Mouse (Mus musculus): Measurements from ENCODE around the gene Hdgfl2. TPM values are rescaled to one million over a fixed set of nuclear protein-coding genes. Genes with fewer than 3 reads are reported as not detected.
A peak's percentile ranks its signal among the peaks of the same experiment; 100 is the strongest.

Gene Hdgfl2
- polyA plus RNA-seq, 2 experiments = 26.0 to 29.5 TPM

DNA sequence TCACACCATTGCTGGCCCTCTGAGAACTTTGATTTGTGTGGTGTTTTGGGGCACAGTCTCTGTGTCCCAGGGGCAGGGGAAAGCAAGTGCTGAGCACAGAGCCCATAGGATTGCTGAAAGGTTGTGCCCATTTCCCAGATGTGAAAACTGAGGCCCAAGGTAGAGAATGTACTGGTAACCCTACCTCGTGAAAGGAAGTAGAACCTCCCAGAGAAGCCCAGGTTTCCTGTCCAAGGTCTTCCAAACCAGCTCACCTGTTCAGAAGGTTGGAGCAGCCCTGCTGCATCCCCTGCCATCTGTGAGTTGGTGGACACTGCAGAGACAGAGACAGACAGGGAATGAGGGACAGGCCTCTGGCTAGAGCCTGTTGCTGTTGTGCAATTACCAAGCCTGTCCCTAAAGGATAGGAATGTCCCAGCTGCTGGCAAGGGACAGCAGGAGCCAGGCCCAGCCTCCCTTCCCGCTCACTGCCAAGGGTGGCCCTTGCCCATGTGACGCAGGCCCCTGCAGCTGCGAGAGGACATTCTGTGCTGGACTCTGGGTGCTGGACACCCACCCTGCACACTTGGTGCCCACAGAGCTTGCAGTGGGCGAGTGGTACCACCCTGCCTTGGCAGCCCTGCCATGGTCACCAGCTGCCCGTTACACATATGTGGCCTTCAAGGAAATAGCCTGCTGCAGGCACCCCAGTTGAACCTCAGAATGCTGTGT, 29.1 kb downstream of the Hdgfl2 start:
- no peak overlapping the region for H3K9ac ChIP-seq (replicated peaks)
- DNase-seq (ENCODE audit: low read depth in 3 of 3, low spot score in 3 of 3) (no peak), ATAC-seq (ENCODE audit: insufficient read depth) (no peak)
- no peaks in the 10 kb centered on the region for H3K36me3 ChIP-seq (replicated peaks; ENCODE audit: control insufficient read depth, insufficient read depth, low read depth)
- H3K4me1 ChIP-seq (replicated peaks; ENCODE audit: control insufficient read depth in 2 of 2, insufficient read depth in 2 of 2, low read length in 1 of 2) = no peaks in the 10 kb centered on the region
- no peak overlapping the region for H3K4me3 ChIP-seq (ENCODE audit: insufficient read depth in 1 of 2, low read depth in 2 of 2, low read length in 2 of 2)
- WGBS (ENCODE audit: insufficient replicate concordance) = 64% methylated on average over 6 of the region's 6 CpGs
- H3K9me3 ChIP-seq (ENCODE audit: control insufficient read depth, low read length) = no peaks in the 10 kb centered on the region
- H3K4me2 ChIP-seq (ENCODE audit: low read depth) = no peak overlapping the region
- TF ChIP-seq EP300 (IDR thresholded peaks at IDR 0.05; ENCODE audit: low read depth) = no peak
- TF ChIP-seq CTCF (IDR thresholded peaks at IDR 0.05; ENCODE audit: low read depth) = no peak
- no peaks in the 10 kb centered on the region for H3K27me3 ChIP-seq (ENCODE audit: control insufficient read depth, insufficient read depth, low read length)
- no peak overlapping the region for H3K27ac ChIP-seq

- Histone ChIP-seq H3K9ac (replicated peaks) (no peak within 1 kb of the TSS), H3K9me3 (ENCODE audit: control insufficient read depth, low read length) (no peaks in the 10 kb centered on the region), H3K4me1 (replicated peaks; ENCODE audit: control insufficient read depth in 2 of 2, insufficient read depth in 2 of 2, low read length in 1 of 2) (no peaks in the 10 kb centered on the region), H3K4me3 (ENCODE audit: insufficient read depth in 1 of 2, low read depth in 2 of 2, low read length in 2 of 2) (no peak within 1 kb of the TSS), H3K27ac (no peak within 1 kb of the TSS), H3K27me3 (ENCODE audit: control insufficient read depth, insufficient read depth, low read length) (no peaks in the 10 kb centered on the region), H3K4me2 (ENCODE audit: low read depth) (no peak within 1 kb of the TSS), H3K36me3 (replicated peaks; ENCODE audit: control insufficient read depth, insufficient read depth, low read depth) (no peaks in the 10 kb centered on the region)
- ATAC-seq (ENCODE audit: insufficient read depth) (no peak), DNase-seq (ENCODE audit: low read depth in 3 of 3, low spot score in 3 of 3) (no peak)
- TF ChIP-seq EP300 (IDR thresholded peaks at IDR 0.05; ENCODE audit: low read depth) = no peak
- TF ChIP-seq CTCF (IDR thresholded peaks at IDR 0.05; ENCODE audit: low read depth) = no peak
- 48% methylated on average over 10 of the region's 10 CpGs for WGBS (ENCODE audit: insufficient replicate concordance)
These were observed 30.0 kb downstream of the Hdgfl2 start, which contains the start of gene Plin4 for GRCm38 (mm10) chr17:56109219-56110051. TSS of gene Plin4 (minus strand) at chr17:56109803.

DNA sequence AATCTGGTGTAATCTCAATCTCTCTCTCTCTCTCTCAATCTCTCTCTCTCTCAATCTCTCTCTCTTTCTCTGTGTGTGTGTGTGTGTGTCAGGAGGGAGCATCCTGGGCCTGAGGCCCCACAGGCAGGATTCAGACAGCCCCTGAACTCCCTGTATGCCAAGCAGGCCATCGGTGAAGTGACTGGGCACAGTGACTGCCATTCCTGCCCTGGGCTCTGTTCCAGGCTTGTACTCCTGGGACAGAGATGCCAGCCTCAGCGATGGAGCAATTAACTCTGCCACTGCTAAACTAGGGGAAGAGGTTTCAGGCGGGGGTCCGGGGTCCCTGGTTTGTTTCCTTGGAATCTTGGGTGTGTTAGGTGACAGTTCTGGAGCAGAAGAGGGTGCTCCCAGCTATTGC, 31.1 kb downstream of the Hdgfl2 start:
- Histone ChIP-seq H3K27ac (no peak overlapping the region), H3K4me2 (ENCODE audit: low read depth) (no peak overlapping the region), H3K9ac (replicated peaks) (no peak overlapping the region), H3K9me3 (ENCODE audit: control insufficient read depth, low read length) (no peaks in the 10 kb centered on the region), H3K4me1 (replicated peaks; ENCODE audit: control insufficient read depth in 2 of 2, insufficient read depth in 2 of 2, low read length in 1 of 2) (no peaks in the 10 kb centered on the region), H3K27me3 (ENCODE audit: control insufficient read depth, insufficient read depth, low read length) (no peaks in the 10 kb centered on the region), H3K36me3 (replicated peaks; ENCODE audit: control insufficient read depth, insufficient read depth, low read depth) (no peaks in the 10 kb centered on the region), H3K4me3 (ENCODE audit: insufficient read depth in 1 of 2, low read depth in 2 of 2, low read length in 2 of 2) (no peak overlapping the region)
- TF ChIP-seq CTCF (IDR thresholded peaks at IDR 0.05; ENCODE audit: low read depth) = no peak
- TF ChIP-seq EP300 (IDR thresholded peaks at IDR 0.05; ENCODE audit: low read depth) = no peak
- DNase-seq (ENCODE audit: low read depth in 3 of 3, low spot score in 3 of 3) = no peak
- ATAC-seq (ENCODE audit: insufficient read depth) = no peak
- WGBS (ENCODE audit: insufficient replicate concordance) = 49% methylated on average over 4 of the region's 4 CpGs

GRCm38 (mm10) chr17:56111021-56111420, 31.6 kb downstream of the Hdgfl2 start:
- Histone ChIP-seq H3K9me3 (ENCODE audit: control insufficient read depth, low read length) (no peaks in the 10 kb centered on the region), H3K4me2 (ENCODE audit: low read depth) (no peak overlapping the region), H3K9ac (replicated peaks) (no peak overlapping the region), H3K4me3 (ENCODE audit: insufficient read depth in 1 of 2, low read depth in 2 of 2, low read length in 2 of 2) (no peak overlapping the region), H3K27ac (no peak overlapping the region), H3K4me1 (replicated peaks; ENCODE audit: control insufficient read depth in 2 of 2, insufficient read depth in 2 of 2, low read length in 1 of 2) (no peaks in the 10 kb centered on the region), H3K27me3 (ENCODE audit: control insufficient read depth, insufficient read depth, low read length) (no peaks in the 10 kb centered on the region), H3K36me3 (replicated peaks; ENCODE audit: control insufficient read depth, insufficient read depth, low read depth) (no peaks in the 10 kb centered on the region)
- ATAC-seq (ENCODE audit: insufficient read depth) (no peak), DNase-seq (ENCODE audit: low read depth in 3 of 3, low spot score in 3 of 3) (no peak)
- WGBS (ENCODE audit: insufficient replicate concordance) = 46% methylated on average over 1 of the region's 1 CpGs
- TF ChIP-seq CTCF (IDR thresholded peaks at IDR 0.05; ENCODE audit: low read depth) (no peak), EP300 (IDR thresholded peaks at IDR 0.05; ENCODE audit: low read depth) (no peak)

DNA sequence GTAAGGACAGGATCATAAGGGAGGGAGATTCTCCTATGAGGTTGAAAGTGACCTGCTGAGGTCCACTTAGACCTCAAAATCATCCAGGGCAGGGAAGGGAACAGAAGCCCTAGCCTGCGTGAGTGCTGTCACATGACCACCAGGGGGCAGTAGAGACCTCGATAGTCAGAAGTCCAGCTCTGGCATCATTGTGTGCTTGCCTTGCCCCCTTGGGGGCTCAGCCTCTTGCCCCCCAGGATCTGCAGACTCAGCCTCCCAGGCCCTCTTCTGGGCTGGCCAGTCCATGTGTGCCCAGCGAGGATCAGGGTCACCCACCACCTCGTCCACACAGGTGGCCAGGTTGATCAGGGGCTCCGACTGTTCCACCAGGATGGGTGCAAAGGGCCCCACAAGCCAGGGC, 32.4 kb downstream of the Hdgfl2 start:
- DNase-seq (ENCODE audit: low read depth in 3 of 3, low spot score in 3 of 3) = peak; percentile 49 to 53 (median 52)
- no peaks in the 10 kb centered on the region for H3K4me1 ChIP-seq (replicated peaks; ENCODE audit: control insufficient read depth in 2 of 2, insufficient read depth in 2 of 2, low read length in 1 of 2)

More for the DNA sequence above, 32.4 kb downstream of the Hdgfl2 start:
- no peak overlapping the region for H3K4me2 ChIP-seq (ENCODE audit: low read depth)
- WGBS (ENCODE audit: insufficient replicate concordance) = 43% methylated on average over 5 of the region's 5 CpGs
- no peaks in the 10 kb centered on the region; the same call in 1 of the 2 replicates for H3K27me3 ChIP-seq (ENCODE audit: control insufficient read depth, insufficient read depth, low read length)
- no peak; the same call in 1 of the 2 replicates for ATAC-seq (ENCODE audit: insufficient read depth)
- H3K36me3 ChIP-seq (replicated peaks; ENCODE audit: control insufficient read depth, insufficient read depth, low read depth) = no peaks in the 10 kb centered on the region
- no peak overlapping the region for H3K4me3 ChIP-seq (ENCODE audit: insufficient read depth in 1 of 2, low read depth in 2 of 2, low read length in 2 of 2)
- TF ChIP-seq CTCF (IDR thresholded peaks at IDR 0.05; ENCODE audit: low read depth) = peak; percentile 95
- no peak for TF ChIP-seq EP300 (IDR thresholded peaks at IDR 0.05; ENCODE audit: low read depth)
- H3K27ac ChIP-seq = no peak overlapping the region
- H3K9ac ChIP-seq (replicated peaks) = no peak overlapping the region
- no peaks in the 10 kb centered on the region for H3K9me3 ChIP-seq (ENCODE audit: control insufficient read depth, low read length)

All from liver, embryonic 14.5 days (tissue).